Mouse (Mus musculus) retina, postnatal 1 day (tissue): ENCODE results near the gene Atad2b.
"Not testable (repeated sequence)": the region's sequence is repeated elsewhere in the genome, so short reads cannot be mapped to it uniquely, and the experiment has no call there.

ENCODE experiments used
- DNase-seq: peaks from one replicate; pipeline ENCODE4 v3.0.0-alpha.2; 2012

The Atad2b gene

GRCm38 (mm10) chr12:4916994-4917804, at the start of gene Atad2b:
TSS of gene Atad2b (plus strand) at chr12:4917353.
- peak; percentile 97 for DNase-seq

- no peak for DNase-seq
These were observed 48.2 kb upstream of the Atad2b start for GRCm38 (mm10) chr12:4868924-4869323.

- DNase-seq = no peak
These were observed 45.9 kb upstream of the Atad2b start for GRCm38 (mm10) chr12:4871260-4871659.

GRCm38 (mm10) chr12:4872273-4872672, 44.9 kb upstream of the Atad2b start:
- no peak for DNase-seq

- no peak for DNase-seq
These were observed 44.1 kb upstream of the Atad2b start for GRCm38 (mm10) chr12:4872983-4873477.

- DNase-seq = no peak
These were observed 43.6 kb upstream of the Atad2b start for GRCm38 (mm10) chr12:4873531-4873930.

GRCm38 (mm10) chr12:4874161-4874927, 42.8 kb upstream of the Atad2b start, which contains the start of gene Mfsd2b:
TSS of gene Mfsd2b (minus strand) at chr12:4874359.
- peak; percentile 80 for DNase-seq

- DNase-seq = no peak
These were observed 41.5 kb upstream of the Atad2b start for GRCm38 (mm10) chr12:4875623-4876022.

- no peak for DNase-seq
These were observed 38.8 kb upstream of the Atad2b start for GRCm38 (mm10) chr12:4878296-4878783.

- no peak for DNase-seq
These were observed 38.1 kb upstream of the Atad2b start for GRCm38 (mm10) chr12:4879048-4879447.

GRCm38 (mm10) chr12:4882086-4882485, 35.1 kb upstream of the Atad2b start:
- no peak for DNase-seq

GRCm38 (mm10) chr12:4885062-4885461, 32.1 kb upstream of the Atad2b start:
- DNase-seq = no peak

GRCm38 (mm10) chr12:4886581-4886980, 30.6 kb upstream of the Atad2b start:
- DNase-seq = not testable (repeated sequence)

GRCm38 (mm10) chr12:4888739-4889138, 28.4 kb upstream of the Atad2b start:
- no peak for DNase-seq

- DNase-seq = no peak
These were observed 27.9 kb upstream of the Atad2b start for GRCm38 (mm10) chr12:4889251-4889650.

- DNase-seq = no peak
These were observed 27.3 kb upstream of the Atad2b start for GRCm38 (mm10) chr12:4889891-4890290.

- no peak for DNase-seq
These were observed 19.1 kb upstream of the Atad2b start for GRCm38 (mm10) chr12:4898024-4898423.

- peak; percentile 35 for DNase-seq
These were observed 11.2 kb upstream of the Atad2b start for GRCm38 (mm10) chr12:4905946-4906345.

GRCm38 (mm10) chr12:4906476-4906875, 10.7 kb upstream of the Atad2b start:
- no peak for DNase-seq

GRCm38 (mm10) chr12:4906951-4907906, 9.9 kb upstream of the Atad2b start, which contains the start of gene Ubxn2a:
TSS of gene Ubxn2a (minus strand) at chr12:4907705.
- peak; percentile 96 for DNase-seq

- no peak for DNase-seq
These were observed 8.8 kb upstream of the Atad2b start for GRCm38 (mm10) chr12:4908391-4908790.

GRCm38 (mm10) chr12:4910496-4910895, 6.7 kb upstream of the Atad2b start:
- not testable (repeated sequence) for DNase-seq
